Mouse (Mus musculus): ENCODE measurements around the gene Wdr93. TPM values are rescaled to one million over a fixed set of nuclear protein-coding genes. Genes with fewer than 3 reads are reported as not detected.

The Wdr93 gene
- total RNA-seq, 2 experiments from 2014 or later = 1.5 to 2.5 TPM

- no peak for DNase-seq
These were observed 58.4 kb downstream of the Wdr93 start for GRCm38 (mm10) chr7:79801391-79801790.

- DNase-seq = no peak
These were observed 59.1 kb downstream of the Wdr93 start for GRCm38 (mm10) chr7:79802037-79802436.

GRCm38 (mm10) chr7:79803887-79804286 is 60.9 kb downstream of the Wdr93 start:
- DNase-seq = peak; percentile 83

- DNase-seq = no peak
These were observed 65.6 kb downstream of the Wdr93 start for GRCm38 (mm10) chr7:79808561-79808960.

- DNase-seq = peak; percentile 88
These were observed 67.9 kb downstream of the Wdr93 start, which contains the start of gene Mesp2 for GRCm38 (mm10) chr7:79810611-79811506. Gene Mesp2 (plus strand): TSS chr7:79810727.

GRCm38 (mm10) chr7:79813409-79813808 is 70.4 kb downstream of the Wdr93 start:
- no peak for DNase-seq

GRCm38 (mm10) chr7:79818321-79818720 is 75.4 kb downstream of the Wdr93 start:
- no peak for DNase-seq

GRCm38 (mm10) chr7:79819515-79819914 is 76.6 kb downstream of the Wdr93 start:
- DNase-seq = no peak

- no peak for DNase-seq
These were observed 77.0 kb downstream of the Wdr93 start for GRCm38 (mm10) chr7:79819996-79820395.

GRCm38 (mm10) chr7:79822092-79822695 is 79.2 kb downstream of the Wdr93 start:
- no peak for DNase-seq

- peak; percentile 45 for DNase-seq
These were observed 85.4 kb downstream of the Wdr93 start for GRCm38 (mm10) chr7:79828341-79828740.

- no peak for DNase-seq
These were observed 88.2 kb downstream of the Wdr93 start for GRCm38 (mm10) chr7:79831145-79831544.

- DNase-seq = no peak
These were observed 88.6 kb downstream of the Wdr93 start for GRCm38 (mm10) chr7:79831585-79831984.

GRCm38 (mm10) chr7:79832980-79833379 is 90.0 kb downstream of the Wdr93 start:
- DNase-seq = no peak

GRCm38 (mm10) chr7:79835196-79835595 is 92.2 kb downstream of the Wdr93 start:
- DNase-seq = no peak

Other genes starting within 250 kb of the Wdr93 start
- gene Rhcg, start 125.5 kb upstream of the Wdr93 start, total RNA-seq (2021) = under 1 TPM; 0.66 to 0.91 TPM
- 1 to 10 TPM; 2.3 to 3.7 TPM for gene Ticrr, start 83.0 kb upstream of the Wdr93 start, total RNA-seq (2021)
- gene Kif7, start 27.4 kb upstream of the Wdr93 start, total RNA-seq (2021) = 1 to 10 TPM; 4.9 to 5.7 TPM
- gene Plin1, start 10.3 kb upstream of the Wdr93 start, total RNA-seq (2021) = 100 to 1,000 TPM; 750 to 928 TPM
- gene Pex11a, start within 50 bp of the Wdr93 start, total RNA-seq (2021) = 10 to 100 TPM; 41.0 to 47.0 TPM
- gene Mesp1, start 50.6 kb downstream of the Wdr93 start, total RNA-seq (2021) = not detected
- gene Mesp2, start 67.6 kb downstream of the Wdr93 start, total RNA-seq (2021) = under 1 TPM; 0.39 to 0.79 TPM
- 10 to 100 TPM; 33.0 to 41.3 TPM for gene Anpep, start 117.9 kb downstream of the Wdr93 start, total RNA-seq (2021)
- 10 to 100 TPM; 23.4 to 26.2 TPM for gene Ap3s2, start 177.5 kb downstream of the Wdr93 start, total RNA-seq (2021)
- 10 to 100 TPM; 16.3 to 22.7 TPM for gene Arpin, start 192.2 kb downstream of the Wdr93 start, total RNA-seq (2021)